Mouse (Mus musculus): ENCODE results near the gene Trip10. TPM values are rescaled to one million over a fixed set of nuclear protein-coding genes. Genes with fewer than 3 reads are reported as not detected.

Gene Trip10
- polyA plus RNA-seq, 1 experiment from 2014 or later, result 11.6 TPM

Small RNA genes within 50 kb of the gene (microRNA-seq; reads per million reads assigned to microRNA genes)
- gene Mir6978, result not detected

Other genes with a start within 250 kb of the Trip10 start
- gene Pspn, start 249.4 kb upstream of the Trip10 start, polyA plus RNA-seq (2015; fragmentation: Nextera tagmentation; extraction: Ambion mirVana), result 0.51 and 0.61 TPM in 2 replicates
- 67.3 and 67.5 TPM in 2 replicates for gene Gtf2f1, start 238.2 kb upstream of the Trip10 start, polyA plus RNA-seq (2015; fragmentation: Nextera tagmentation; extraction: Ambion mirVana)
- gene Gm17949, start 238.0 kb upstream of the Trip10 start, polyA plus RNA-seq (2015; fragmentation: Nextera tagmentation; extraction: Ambion mirVana), result 0.41 and 0.54 TPM in 2 replicates
- 27.9 and 31.2 TPM in 2 replicates for gene Khsrp, start 217.9 kb upstream of the Trip10 start, polyA plus RNA-seq (2015; fragmentation: Nextera tagmentation; extraction: Ambion mirVana)
- gene Slc25a41, start 207.8 kb upstream of the Trip10 start, polyA plus RNA-seq (2015; fragmentation: Nextera tagmentation; extraction: Ambion mirVana), result not detected in 2 replicates
- 4.1 and 4.6 TPM in 2 replicates for gene Crb3, start 190.3 kb upstream of the Trip10 start, polyA plus RNA-seq (2015; fragmentation: Nextera tagmentation; extraction: Ambion mirVana)
- 43.1 and 45.0 TPM in 2 replicates for gene Slc25a23, start 189.6 kb upstream of the Trip10 start, polyA plus RNA-seq (2015; fragmentation: Nextera tagmentation; extraction: Ambion mirVana)
- 4.3 and 4.4 TPM in 2 replicates for gene Dennd1c, start 170.9 kb upstream of the Trip10 start, polyA plus RNA-seq (2015; fragmentation: Nextera tagmentation; extraction: Ambion mirVana)
- gene Tubb4a, start 161.7 kb upstream of the Trip10 start, polyA plus RNA-seq (2015; fragmentation: Nextera tagmentation; extraction: Ambion mirVana), result 329 and 394 TPM in 2 replicates
- 6.6 and 8.7 TPM in 2 replicates for gene Tnfsf9, start 144.1 kb upstream of the Trip10 start, polyA plus RNA-seq (2015; fragmentation: Nextera tagmentation; extraction: Ambion mirVana)
- gene Cd70, start 99.7 kb upstream of the Trip10 start, polyA plus RNA-seq (2015; fragmentation: Nextera tagmentation; extraction: Ambion mirVana), result 1.4 and 1.9 TPM in 2 replicates
- 0.08 TPM in 1 of 2 replicates, not detected in the other for gene Tnfsf14, start 55.3 kb upstream of the Trip10 start, polyA plus RNA-seq (2015; fragmentation: Nextera tagmentation; extraction: Ambion mirVana)
- 1.2 and 1.9 TPM in 2 replicates for gene C3, start 21.3 kb upstream of the Trip10 start, polyA plus RNA-seq (2015; fragmentation: Nextera tagmentation; extraction: Ambion mirVana)
- 22.3 and 24.0 TPM in 2 replicates for gene Gpr108, start 1.0 kb upstream of the Trip10 start, polyA plus RNA-seq (2015; fragmentation: Nextera tagmentation; extraction: Ambion mirVana)
- 1.7 and 1.8 TPM in 2 replicates for gene Vav1, start 29.6 kb downstream of the Trip10 start, polyA plus RNA-seq (2015; fragmentation: Nextera tagmentation; extraction: Ambion mirVana)
- 3.5 and 4.6 TPM in 2 replicates for gene Adgre1, start 109.2 kb downstream of the Trip10 start, polyA plus RNA-seq (2015; fragmentation: Nextera tagmentation; extraction: Ambion mirVana)